Mouse (Mus musculus) lung, adult 18-20 months (tissue): ENCODE data around the gene Maml2.
"Not testable (repeated sequence)": the region's sequence is repeated elsewhere in the genome, so short reads cannot be mapped to it uniquely, and the experiment has no call there.

Source experiments
- DNase-seq, 2 experiments: peaks; one replicate each; pipeline ENCODE4 v3.0.0; 2022; ENCODE audit warnings: mixed read lengths in 2 of 2

The Maml2 gene

DNA sequence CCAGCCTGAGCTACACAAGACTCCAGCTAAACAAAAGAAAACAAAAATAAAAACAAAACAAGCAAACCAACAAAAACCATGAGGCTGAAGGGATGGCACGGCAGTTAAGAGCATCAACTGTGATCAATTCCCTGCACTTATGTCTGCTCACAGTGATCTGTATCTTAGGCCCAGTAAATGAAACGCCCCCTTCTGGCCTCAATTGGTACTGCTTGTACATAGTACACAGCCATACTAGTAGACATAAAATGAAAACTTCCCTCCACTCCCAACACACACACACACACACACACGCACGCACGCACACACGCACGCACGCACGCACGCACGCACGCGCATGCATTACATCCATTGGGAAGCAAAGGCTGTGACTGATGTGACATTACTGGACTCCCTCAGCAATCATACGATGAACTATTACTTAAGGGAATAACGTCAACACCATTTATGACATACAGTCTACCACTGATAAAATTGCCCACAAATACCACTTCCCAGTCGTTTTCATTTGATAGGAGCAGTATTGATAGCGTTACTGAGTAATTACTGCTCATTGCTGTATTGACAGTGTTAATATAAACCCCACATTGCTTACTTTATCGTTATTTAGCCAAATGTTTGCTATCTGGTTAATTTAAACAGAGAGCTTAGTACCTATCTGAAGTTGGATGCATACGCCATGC is 389.4 kb downstream of the Maml2 start:
- no peak for DNase-seq

DNA sequence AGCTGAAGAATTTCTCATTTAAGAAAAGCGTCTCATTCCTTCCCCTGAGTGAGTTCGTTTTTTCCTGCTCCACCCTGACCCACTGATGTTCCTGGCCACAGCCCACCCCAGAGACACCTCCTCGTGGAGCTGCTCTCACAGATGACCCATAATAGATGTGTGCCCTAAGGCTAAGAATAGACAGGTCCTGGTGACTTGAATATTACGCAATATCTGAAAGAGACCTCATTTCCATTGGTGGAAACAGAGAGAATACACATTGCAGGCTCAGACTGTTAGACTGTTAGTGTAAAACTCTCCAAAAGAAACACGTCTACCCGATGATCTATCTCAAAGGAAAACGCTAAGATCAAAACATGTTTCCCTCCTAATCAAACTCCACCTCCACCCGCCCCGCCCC is 391.2 kb downstream of the Maml2 start:
- no peak for DNase-seq

DNA sequence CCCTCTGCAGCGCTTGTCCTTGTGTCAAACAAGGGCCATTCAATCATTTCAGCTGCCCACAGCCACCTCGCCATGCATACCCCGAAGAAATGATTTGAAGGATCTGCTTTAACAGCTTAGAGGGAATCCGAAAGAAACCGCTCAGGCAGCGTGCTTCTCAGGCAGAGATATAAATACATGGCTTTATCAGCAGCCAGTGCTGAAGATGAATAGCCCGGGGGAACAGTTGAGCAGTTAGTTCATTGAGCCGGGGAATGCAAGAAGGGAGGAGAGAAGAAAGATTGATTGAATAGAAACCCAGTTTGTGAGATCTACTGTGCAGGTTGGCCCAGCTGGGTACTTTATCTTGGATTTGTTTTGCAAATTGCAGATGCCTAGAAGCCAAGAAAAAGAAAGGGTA is 392.6 kb downstream of the Maml2 start:
- DNase-seq: no peak

DNA sequence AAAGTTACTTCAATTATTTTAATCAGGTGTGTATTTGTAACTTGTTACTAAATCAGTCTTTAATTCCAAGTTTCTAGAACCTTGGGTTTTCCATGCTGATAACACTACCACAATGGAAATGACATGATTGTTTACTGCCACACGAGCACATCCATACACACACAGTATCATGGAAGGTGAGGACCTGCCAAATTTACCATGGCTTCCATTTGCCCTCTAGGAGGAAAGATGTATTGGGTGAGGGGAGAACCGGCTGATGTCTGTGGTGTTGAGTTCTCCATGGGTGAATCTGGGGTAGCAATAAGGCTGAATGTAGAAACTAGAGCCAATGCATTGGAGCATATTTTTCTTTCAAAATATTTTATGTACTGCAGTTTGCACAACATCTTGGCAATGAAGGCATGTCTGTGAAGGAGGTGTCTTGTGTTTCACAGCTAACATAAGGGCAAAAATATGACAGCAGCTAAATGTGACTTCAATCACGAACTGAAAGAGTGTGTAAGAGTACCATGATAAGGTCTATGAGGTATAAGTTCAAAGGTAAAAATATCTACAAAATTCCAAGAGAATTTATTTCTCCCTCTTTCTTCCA is 396.0 kb downstream of the Maml2 start:
- no peak for DNase-seq

DNA sequence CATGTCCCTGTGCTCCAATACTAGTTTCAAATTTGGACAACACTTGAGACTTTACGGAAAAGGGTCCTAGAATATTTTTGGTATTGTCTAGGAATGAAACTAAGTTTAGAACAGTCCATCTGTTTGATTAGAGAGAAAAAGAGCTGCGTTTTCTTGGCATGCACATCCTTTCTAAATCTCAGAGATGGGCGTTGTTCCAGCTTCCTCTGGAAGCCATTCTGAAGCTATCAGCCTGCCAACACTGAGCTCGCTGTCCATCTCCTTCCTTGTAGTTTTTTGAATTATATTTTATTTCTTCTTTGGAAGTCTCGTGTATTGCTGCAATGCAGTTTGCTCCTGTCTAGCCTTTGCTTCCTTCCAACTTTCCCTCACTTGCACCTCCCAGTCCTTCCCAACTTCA is 396.5 kb downstream of the Maml2 start:
- DNase-seq: no peak

DNA sequence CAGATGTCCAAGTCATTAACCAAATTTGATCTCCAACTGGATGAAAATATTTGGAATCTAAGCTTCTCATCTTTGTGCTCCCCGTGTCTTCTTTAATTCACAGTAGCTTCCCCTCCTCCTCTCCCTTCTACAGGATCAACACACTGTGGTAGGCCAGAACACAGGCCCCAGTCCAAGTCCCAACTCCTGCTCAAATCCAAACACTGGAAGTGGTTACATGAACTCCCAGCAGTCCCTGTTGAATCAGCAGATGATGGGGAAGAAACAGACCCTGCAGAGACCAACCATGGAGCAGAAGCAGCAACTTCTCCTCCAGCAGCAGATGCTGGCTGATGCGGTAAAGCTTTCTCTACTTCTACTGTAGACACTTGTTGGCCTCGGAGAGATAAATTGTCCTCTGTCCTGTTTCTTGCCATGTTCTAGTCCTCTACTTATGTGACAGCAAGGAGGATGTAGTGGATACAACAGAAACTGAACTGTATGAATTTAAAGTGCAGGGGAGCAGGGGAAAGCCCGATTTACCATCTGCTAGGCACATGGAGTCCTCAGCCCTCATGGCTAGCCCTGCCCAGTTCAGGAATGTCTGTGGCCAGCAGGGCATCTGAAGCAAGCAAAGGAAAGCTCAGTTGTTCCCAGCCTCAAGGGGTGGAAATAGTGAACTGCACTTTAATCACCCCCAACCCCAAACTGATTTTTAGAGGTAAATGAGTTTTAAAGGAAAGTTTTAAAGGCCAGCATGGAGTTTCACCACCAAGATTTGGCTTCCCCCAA is 399.5 kb downstream of the Maml2 start:
- no peak for DNase-seq

DNA sequence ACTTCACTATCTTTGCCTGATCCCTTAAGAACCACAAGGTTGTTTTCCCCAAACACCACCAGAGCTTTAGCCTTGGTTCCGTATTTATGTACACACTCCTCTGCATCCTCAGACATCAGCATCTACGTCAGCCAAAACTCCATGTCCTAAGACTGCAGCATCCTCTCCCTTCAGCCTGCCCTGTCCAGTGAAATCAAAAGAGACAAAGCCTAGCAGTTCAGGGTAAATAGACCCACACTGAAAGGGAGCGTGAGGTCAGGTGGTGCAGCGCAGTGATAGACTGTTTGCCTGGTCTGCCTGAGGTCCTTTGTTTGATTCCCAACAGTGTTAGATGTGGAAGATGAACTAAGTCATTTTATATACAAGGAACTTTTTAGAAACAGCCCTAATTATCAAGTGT is 400.1 kb downstream of the Maml2 start:
- no peak for DNase-seq

DNA sequence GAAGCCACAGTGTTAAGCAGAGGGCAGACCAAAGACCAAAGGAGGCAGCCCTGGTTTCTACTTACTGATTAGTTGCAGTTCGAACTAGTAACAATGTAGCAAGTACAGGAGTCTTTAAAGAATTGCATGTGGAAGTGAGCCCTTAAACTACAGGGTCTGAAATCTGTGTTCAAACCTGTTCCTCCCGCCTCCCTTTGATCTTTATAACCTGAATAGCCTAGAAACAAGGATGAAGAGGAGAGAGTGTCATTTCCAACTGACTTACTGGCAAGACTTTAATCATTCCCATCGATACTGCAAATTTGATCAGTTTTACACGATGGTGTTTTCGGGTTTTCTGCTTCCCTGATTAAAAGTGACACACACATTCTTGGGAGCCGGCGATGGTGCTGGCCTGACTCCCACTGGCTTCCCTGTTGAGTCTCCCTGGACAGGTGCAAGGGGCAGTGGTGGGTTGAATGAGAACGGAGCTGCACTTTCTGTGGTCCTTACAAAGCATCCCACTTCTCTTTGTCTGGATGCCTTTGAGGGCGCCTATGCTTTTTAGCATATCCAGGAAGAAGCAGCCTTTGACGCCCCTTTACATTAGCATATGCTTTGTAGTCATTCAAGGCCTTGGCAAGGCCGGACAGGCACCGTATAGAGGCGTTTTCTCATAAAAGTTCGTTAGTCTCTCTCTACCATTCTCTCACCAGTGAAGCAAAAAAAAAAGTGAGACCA is 401.5 kb downstream of the Maml2 start:
- DNase-seq: no peak

DNA sequence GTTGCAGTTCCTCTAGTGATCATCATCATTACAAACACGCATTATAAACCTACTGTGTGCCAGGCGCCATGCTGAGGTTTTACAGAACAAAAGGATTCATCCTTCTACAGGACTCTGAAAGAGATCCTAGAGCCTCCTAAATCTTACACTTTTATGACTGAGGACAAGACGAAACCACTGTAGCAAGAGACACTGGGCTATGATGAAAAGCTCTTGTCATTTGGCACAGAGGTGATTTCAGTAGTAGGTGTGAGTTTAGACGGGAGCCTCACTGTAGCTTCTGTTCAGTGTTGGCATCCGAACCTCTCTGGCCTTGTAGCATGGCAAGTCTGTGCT is 402.0 kb downstream of the Maml2 start:
- DNase-seq: no peak

DNA sequence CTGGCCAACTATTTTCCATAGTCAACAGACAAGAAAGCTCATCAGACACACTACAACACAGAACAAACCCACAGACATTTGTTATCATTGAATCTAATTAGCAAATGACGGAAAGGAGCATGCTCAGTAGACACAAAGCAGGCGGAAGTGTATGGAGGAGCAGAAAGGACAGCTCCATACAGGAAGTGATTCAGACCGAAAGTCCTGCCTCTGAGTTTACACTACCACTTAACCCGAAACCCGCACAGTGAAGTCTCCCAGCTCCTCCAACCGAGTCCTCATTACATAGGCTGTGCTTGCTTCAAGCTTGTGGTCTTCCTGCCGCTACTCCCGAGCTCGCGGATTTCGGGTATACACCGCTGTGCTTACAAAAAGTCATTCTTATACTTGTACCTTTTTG is 404.0 kb downstream of the Maml2 start:
- no peak for DNase-seq

DNA sequence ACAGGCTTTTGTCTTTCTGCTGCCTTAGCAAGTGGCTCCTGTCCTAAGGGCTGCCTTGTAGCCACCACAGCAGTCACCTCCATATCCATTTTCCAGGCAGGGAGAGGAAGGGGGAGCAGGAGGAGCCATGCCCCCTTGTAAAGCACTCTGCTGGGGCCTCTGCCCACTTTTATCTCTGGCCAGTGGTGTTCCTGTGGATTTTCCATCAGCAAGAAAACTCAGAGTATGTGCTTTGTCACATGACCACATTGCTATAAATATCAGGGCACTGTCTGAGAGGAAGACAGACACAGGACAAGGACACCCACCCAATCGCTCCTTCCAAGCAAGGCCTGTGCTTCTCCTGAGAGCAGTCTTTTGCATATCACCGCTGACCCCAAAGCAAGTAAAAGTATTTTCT is 405.3 kb downstream of the Maml2 start:
- no peak for DNase-seq

DNA sequence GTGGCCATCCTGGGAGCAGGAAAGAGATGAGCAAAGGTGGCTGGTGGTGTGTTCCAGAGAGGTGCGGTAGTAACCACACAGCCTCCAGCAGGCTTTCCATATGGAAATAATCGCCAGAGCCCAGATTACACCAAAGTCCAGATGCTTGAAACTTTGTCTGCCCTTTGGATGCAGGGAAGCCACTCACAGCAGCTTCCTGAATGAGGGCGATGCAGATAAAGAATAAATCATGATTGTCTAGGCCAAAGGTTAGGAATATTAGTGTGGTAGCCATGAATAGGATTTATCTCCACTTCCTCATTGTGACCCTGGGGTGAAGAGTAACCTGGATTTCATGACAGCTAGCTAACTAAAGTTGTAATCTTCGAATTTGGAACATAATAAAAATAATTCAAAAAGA is 407.2 kb downstream of the Maml2 start:
- DNase-seq: no peak

DNA sequence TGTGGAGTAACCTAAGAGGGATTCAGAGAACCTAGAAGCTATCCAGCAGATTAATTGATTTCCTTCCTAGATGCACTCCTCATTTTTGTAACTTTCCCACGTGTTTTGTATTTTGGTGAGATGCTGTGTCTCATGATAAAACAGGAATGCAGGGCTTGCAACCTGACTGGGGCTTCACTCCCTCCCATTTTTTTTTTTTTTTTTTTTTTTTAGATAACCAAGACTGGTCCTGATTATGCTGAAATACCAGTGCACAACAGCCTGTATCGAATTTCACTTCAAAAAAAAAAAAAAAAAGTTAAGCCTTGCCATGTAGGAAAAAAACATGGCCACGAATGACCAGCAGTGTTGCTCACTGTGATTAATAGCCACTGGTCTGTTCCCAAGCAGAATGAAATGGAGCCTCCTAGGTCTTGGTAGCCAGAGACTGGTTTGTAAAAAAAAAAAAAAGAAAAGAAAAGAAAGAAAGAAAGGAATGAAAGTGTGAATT is 409.4 kb downstream of the Maml2 start:
- DNase-seq: no peak

DNA sequence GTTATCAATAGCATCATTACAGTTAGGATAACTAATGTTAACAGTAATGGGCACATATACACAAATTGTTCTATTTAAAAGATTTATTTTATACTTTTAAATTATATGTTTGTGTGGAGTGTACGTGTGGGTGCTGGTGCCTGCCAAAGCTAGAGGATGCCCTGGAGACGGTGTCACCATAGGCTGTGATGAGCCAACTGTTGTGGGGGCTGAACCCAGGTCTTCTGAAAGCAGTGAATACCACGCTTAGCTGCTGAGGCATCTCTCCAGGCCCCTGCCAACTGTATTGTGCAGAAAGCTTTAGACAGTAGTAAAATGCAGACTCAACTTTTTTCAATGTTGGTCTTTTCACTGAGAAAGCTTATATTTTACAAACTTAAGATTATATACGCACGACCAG is 411.7 kb downstream of the Maml2 start:
- DNase-seq: no peak

DNA sequence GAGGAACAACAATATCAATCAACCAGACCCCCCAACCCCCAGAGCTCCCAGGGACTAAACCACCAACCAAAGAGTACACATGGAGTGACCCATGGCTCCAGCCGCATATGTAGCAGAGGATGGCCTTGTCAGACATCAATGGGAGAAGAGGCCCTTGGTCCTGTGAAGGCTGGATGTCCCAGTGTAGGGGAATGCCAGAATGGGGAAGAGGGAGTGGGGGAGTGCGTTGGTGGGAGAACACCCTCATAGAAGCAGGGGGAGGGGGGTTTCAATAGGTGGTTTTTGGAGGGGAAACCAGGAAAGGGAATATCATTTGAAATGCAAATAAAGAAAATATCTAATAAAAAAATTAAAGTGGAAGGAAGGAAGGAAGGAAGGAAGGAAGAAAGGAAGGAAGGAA is 418.1 kb downstream of the Maml2 start:
- DNase-seq: not testable (repeated sequence)

DNA sequence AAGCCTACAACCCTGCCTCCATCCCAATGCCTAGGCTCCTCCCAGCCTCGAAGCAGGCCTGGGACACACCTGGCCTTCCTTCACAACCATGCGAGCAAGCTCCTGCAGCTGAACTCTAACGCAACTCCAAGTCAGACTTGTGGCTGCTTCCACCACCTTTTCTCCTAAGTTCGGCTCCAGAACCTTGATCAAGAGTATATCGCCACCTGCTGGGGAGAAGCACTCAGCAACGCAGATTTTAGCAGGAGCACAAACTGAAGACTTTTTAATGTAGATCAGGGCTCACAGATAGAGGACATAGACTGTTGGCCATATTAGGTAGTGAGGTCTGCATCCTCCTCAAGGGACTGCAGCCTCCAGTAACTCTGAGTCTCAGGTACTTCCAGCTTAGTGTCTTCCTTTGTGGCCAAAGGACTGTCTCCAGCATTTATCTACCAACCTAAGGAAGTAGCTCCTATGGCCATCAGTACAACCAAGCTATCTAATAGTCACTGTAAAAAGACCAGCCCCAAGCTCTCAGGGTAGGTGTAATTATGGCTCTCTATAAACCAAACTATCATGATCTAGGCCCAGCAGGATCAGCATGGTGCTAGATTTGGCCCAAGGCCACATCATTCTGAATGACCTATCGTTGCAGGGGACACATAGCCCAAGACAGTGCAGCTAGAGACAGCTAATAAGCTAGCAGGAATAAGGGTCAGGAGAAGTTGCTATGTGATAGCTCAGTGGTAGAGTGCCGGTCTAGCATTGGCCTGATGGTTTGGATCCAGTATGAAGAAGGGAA is 418.8 kb downstream of the Maml2 start:
- peak; percentile 72 for DNase-seq

DNA sequence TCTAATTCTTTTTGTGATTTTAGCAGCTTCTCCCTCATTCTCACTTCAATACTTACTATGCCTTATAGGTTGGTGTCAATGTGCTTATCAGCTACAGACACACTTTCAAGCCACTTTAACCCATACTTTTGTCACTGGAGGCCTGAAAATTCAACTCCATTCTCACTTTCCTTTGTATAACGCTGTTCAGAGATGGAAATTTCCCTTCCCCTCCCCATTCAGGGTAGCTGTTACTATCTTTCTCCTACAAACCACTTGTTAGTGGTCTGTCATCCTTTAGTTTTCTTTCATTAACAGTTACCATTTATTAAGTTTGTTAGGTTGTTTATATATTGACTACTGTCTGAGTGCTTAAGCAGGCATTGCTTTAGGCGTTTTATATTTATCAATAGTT is 450.6 kb downstream of the Maml2 start, which contains the start of gene Mtmr2:
Gene Mtmr2 (plus strand): TSS at position 7 of the 394 bp plus-strand sequence.
- DNase-seq: no peak

DNA sequence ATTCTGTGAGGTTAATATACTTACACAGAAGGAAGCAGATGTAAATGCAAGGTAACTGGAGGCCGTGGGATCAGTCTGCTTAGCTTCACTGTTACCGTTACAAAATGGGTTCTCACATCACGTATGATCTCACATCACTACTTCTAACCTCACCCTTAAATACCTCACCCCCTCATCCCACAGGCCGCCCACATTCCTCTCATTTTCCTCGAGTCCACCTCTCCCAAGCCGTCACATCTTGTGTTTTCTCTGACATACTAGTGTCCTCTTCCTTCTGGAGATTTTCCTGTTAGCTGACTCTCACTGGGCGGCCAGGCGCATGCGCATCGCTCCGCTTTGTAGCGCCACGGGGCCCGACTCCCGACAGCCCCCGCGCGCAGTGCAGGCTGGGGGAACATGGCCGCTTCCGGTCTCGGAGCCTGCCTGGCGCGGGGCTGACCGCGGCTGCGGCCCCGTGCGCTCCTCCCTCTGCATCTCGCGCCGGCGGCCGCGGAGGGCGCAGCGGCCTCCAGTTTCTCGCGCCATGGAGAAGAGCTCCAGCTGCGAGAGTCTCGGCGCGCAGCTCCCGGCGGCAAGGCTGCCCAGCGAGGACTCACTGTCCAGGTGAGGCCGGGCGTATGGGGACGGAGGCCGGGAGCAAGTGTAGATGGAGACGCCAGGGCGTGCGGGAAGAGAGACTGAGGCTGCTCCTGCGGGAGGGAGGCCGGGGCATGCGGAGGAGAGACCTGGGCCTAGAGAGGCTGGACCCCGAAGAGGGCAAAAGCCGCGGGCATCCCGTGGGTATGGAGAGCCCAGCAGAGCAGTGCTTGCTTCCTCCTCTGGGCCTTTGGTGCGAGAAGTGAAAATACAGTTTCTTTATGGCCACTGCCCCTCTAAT is 451.3 kb downstream of the Maml2 start:
- DNase-seq: peak; percentile 93 to 95

DNA sequence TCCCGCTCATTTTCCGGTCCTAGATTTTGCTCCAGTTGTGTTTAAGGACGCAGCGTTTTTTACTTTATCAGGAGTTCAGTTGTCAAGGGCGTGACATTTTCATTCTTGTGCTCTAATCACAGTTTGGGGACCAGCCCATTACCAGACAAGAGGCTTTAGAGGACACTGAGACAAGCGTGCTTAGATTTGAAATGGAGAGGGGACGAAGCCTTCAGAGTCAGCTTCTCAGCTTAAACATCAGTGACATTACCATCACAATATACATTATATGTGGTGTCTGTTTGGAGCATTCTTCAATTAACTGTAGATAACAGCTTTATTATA is 451.9 kb downstream of the Maml2 start:
- DNase-seq: no peak

DNA sequence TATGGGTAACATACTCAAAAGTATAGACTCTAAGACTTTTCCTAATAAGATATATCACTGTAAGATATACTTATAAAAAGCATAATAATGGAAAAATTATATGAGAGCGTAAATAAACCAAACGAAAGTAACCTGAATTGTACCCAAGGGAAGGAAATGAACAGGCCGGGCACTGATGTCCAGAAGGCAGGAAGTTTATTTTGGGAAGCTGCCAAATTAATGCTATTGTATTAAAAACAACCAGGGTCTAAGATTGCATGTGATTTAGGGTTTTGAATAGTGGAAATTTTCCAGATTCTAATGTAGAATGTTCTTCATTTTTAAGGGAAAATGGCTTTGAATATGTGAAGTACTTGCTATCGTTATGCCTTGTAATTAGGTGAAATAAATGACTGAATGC is 454.8 kb downstream of the Maml2 start:
- DNase-seq: peak in 1 of 2 experiments; percentile 18
